ENCODE assay signal across 9 mouse cellular contexts in the genomic region with DNA sequence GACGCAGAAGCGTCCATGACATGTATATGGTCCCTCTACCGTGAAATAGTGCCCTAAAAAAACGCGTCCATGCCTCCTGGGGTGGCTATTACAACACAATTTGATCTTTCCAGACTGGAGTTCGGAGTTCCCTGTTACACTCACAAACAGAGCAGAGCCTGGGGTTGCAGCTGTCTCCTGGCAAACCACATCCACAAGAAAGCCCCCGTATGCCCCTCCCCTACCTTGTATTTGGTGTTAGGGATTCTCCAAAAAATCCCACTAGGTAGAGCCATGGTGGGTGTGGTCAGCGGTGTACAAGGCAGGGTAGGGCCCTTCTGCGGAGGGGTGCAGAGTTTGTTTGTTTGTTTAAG.
DNase-seq lines count a peak whose midpoint lies in the region; ATAC-seq and TF ChIP-seq lines count a peak whose summit lies in the region.
"Had no signal": no experiment of that assay in that cellular context is flagged by ENCODE, and none has a peak within 500 bp of the region (broad histone marks: within the 10 kb centered on the region; RNA-seq: fewer than 3 reads in every experiment).

No protein-coding gene starts in this region.

- TF ChIP-seq POLR2A in heart, adult 2 months (IDR thresholded peaks at IDR 0.05; ENCODE audit: insufficient read depth, low read depth, low read length): no peak

- intact Hi-C loops in heart, adult 2 months (cut with DNase I): no loop called here
- intact Hi-C loops in left cerebral cortex, postnatal 36 days (cut with DNase I): no loop called here

- no peaks in the 10 kb centered on the region for H3K36me3 ChIP-seq in heart, embryonic 11.5 days (ENCODE audit: control insufficient read depth, insufficient read depth, low read length)
- H3K36me3 ChIP-seq in heart, adult 2 months (ENCODE audit: control insufficient read depth, insufficient read depth, low read length): peaks cover 5% of the 10 kb centered on the region; the same call in 1 of the 2 replicates
- H3K36me3 ChIP-seq in embryonic facial prominence, embryonic 10.5 days (replicated peaks): no peaks in the 10 kb centered on the region
- no peaks in the 10 kb centered on the region for H3K36me3 ChIP-seq in hindbrain, embryonic 16.5 days (ENCODE audit: control insufficient read depth, insufficient read depth, low read length)
- H3K36me3 ChIP-seq in midbrain, embryonic 12.5 days: no peaks in the 10 kb centered on the region

- H3K4me3 ChIP-seq in heart, embryonic 11.5 days (ENCODE audit: low read depth, low read length): no peak overlapping the region
- H3K4me3 ChIP-seq in heart, adult 2 months: no peak overlapping the region
- peak overlapping the region; percentile 45 for H3K4me3 ChIP-seq in embryonic facial prominence, embryonic 10.5 days
- H3K4me3 ChIP-seq in hindbrain, embryonic 16.5 days (ENCODE audit: low read length): no peak overlapping the region; the same call in 1 of the 2 replicates
- no peak overlapping the region for H3K4me3 ChIP-seq in midbrain, embryonic 12.5 days

- H3K9ac ChIP-seq in heart, embryonic 11.5 days (ENCODE audit: low read depth, low read length): peak overlapping the region; percentile 50
- no peak overlapping the region for H3K9ac ChIP-seq in heart, adult 2 months (ENCODE audit: low read depth, low read length)
- peak overlapping the region; percentile 6; the same call in 1 of the 2 replicates for H3K9ac ChIP-seq in hindbrain, embryonic 16.5 days (ENCODE audit: low read depth, low read length)
- H3K9ac ChIP-seq in midbrain, embryonic 12.5 days (replicated peaks): no peak overlapping the region

- no peak for TF ChIP-seq CTCF in heart, adult 2 months (IDR thresholded peaks at IDR 0.05)

- ATAC-seq in heart, embryonic 11.5 days (replicated peaks; ENCODE audit: insufficient number of reproducible peaks, low FRiP score, low TSS enrichment): no peak
- ATAC-seq in hindbrain, embryonic 16.5 days: no peak
- ATAC-seq in midbrain, embryonic 12.5 days (ENCODE audit: low FRiP score, low read depth): no peak

- peak overlapping the region; percentile 52 for H3K4me2 ChIP-seq in heart, embryonic 11.5 days
- peak overlapping the region; percentile 41 for H3K4me2 ChIP-seq in hindbrain, embryonic 16.5 days (ENCODE audit: low read length)
- H3K4me2 ChIP-seq in midbrain, embryonic 12.5 days (replicated peaks): peak overlapping the region; percentile 45

- H3K27ac ChIP-seq in heart, embryonic 11.5 days (ENCODE audit: low read depth, low read length): peak overlapping the region; percentile 90
- H3K27ac ChIP-seq in heart, adult 2 months: no peak overlapping the region
- peak overlapping the region; percentile 80 for H3K27ac ChIP-seq in embryonic facial prominence, embryonic 10.5 days (replicated peaks)
- H3K27ac ChIP-seq in hindbrain, embryonic 16.5 days (ENCODE audit: low read depth, low read length): no peak overlapping the region
- no peak overlapping the region for H3K27ac ChIP-seq in midbrain, embryonic 12.5 days (replicated peaks)

- 15% methylated on average over 9 of the region's 9 CpGs for WGBS in heart, embryonic 11.5 days (ENCODE audit: insufficient replicate concordance)
- WGBS in heart, adult 2 months: 61% methylated on average over 9 of the region's 9 CpGs
- WGBS in embryonic facial prominence, embryonic 10.5 days: 12% methylated on average over 9 of the region's 9 CpGs
- 9% methylated on average over 9 of the region's 9 CpGs for WGBS in hindbrain, embryonic 16.5 days
- WGBS in midbrain, embryonic 12.5 days: 12% methylated on average over 9 of the region's 9 CpGs

- no peak for TF ChIP-seq EP300 in heart, adult 2 months (IDR thresholded peaks at IDR 0.05; ENCODE audit: insufficient read depth, low read depth, low read length)

- H3K4me1 ChIP-seq in heart, embryonic 11.5 days (ENCODE audit: control insufficient read depth, insufficient read depth, low read length): peaks cover 39% of the 10 kb centered on the region
- H3K4me1 ChIP-seq in heart, adult 2 months (ENCODE audit: control insufficient read depth, insufficient read depth, low read length): peaks cover 8% of the 10 kb centered on the region
- H3K4me1 ChIP-seq in embryonic facial prominence, embryonic 10.5 days: peaks cover 35% of the 10 kb centered on the region
- H3K4me1 ChIP-seq in hindbrain, embryonic 16.5 days (ENCODE audit: control insufficient read depth, insufficient read depth, low read depth, low read length): peaks cover 10% of the 10 kb centered on the region
- H3K4me1 ChIP-seq in midbrain, embryonic 12.5 days: peaks cover 15% of the 10 kb centered on the region

- no peaks in the 10 kb centered on the region for H3K79me2 ChIP-seq in heart, adult 2 months (replicated peaks; ENCODE audit: control insufficient read depth, insufficient read depth, low read length)

- H3K27me3 ChIP-seq in heart, embryonic 11.5 days (ENCODE audit: control insufficient read depth, insufficient read depth, low read length): no peaks in the 10 kb centered on the region
- no peaks in the 10 kb centered on the region for H3K27me3 ChIP-seq in heart, adult 2 months (ENCODE audit: control insufficient read depth, insufficient read depth, low read length)
- H3K27me3 ChIP-seq in embryonic facial prominence, embryonic 10.5 days (replicated peaks; ENCODE audit: low read depth, poor library complexity, severe bottlenecking): no peaks in the 10 kb centered on the region
- no peaks in the 10 kb centered on the region; the same call in 1 of the 2 replicates for H3K27me3 ChIP-seq in hindbrain, embryonic 16.5 days (replicated peaks; ENCODE audit: control insufficient read depth, insufficient read depth, low read length)
- no peaks in the 10 kb centered on the region for H3K27me3 ChIP-seq in midbrain, embryonic 12.5 days

- H3K9me3 ChIP-seq in heart, embryonic 11.5 days (replicated peaks; ENCODE audit: control insufficient read depth, low read length): no peaks in the 10 kb centered on the region
- no peaks in the 10 kb centered on the region for H3K9me3 ChIP-seq in embryonic facial prominence, embryonic 10.5 days
- H3K9me3 ChIP-seq in hindbrain, embryonic 16.5 days (ENCODE audit: control insufficient read depth, low read length): no peaks in the 10 kb centered on the region
- H3K9me3 ChIP-seq in midbrain, embryonic 12.5 days: no peaks in the 10 kb centered on the region

- DNase-seq in heart, adult 2 months: no peak
- DNase-seq in embryonic facial prominence, embryonic 10.5 days (ENCODE audit: low spot score): no peak
- no peak for DNase-seq in left cerebral cortex, adult 18-20 months (ENCODE audit: low spot score in 2 of 2)
- no peak for DNase-seq in left cerebral cortex, postnatal 36 days (ENCODE audit: low spot score in 2 of 2)
- DNase-seq in layer of hippocampus, postnatal 14 days (ENCODE audit: low spot score in 2 of 2): no peak
- DNase-seq: cerebellum, postnatal 36 days had no signal

Comparison
In these comparisons a context has a peak if more than half of its experiments do, and no peak if none do; other contexts are left out.
1. H3K27ac ChIP-seq: peak in heart, embryonic 11.5 days (single experiment) and embryonic facial prominence, embryonic 10.5 days (single experiment); none in heart, adult 2 months (single experiment), hindbrain, embryonic 16.5 days (single experiment) and midbrain, embryonic 12.5 days (single experiment).
2. H3K9ac ChIP-seq: peak in heart, embryonic 11.5 days (single experiment) and hindbrain, embryonic 16.5 days (single experiment); none in heart, adult 2 months (single experiment) and midbrain, embryonic 12.5 days (single experiment).
3. Peak in every context shown above with its lines, with median percentiles within 50 percentile points of each other: H3K4me2 ChIP-seq.